Mouse (Mus musculus) hematopoietic stem cell, adult 5-6 weeks (primary cell): ENCODE results near the gene Gli2. TPM values are rescaled to one million over a fixed set of nuclear protein-coding genes. Genes with fewer than 3 reads are reported as not detected.

ENCODE experiments used
- ATAC-seq, 2 experiments: fragments of 125-278 bp in 1 of 2; replicated peaks in 1 of 2; 2 replicates each; pipeline ENCODE4 v1.8.0; 2016 to 2017; ENCODE audit warnings: inconsistent platforms in 2 of 2, mild to moderate bottlenecking in 2 of 2, moderate number of reproducible peaks in 2 of 2, low read depth in 1 of 2, moderate TSS enrichment in 1 of 2; ENCODE audit not compliant: low FRiP score in 2 of 2, poor library complexity in 2 of 2, severe bottlenecking in 2 of 2, insufficient read depth in 1 of 2, low TSS enrichment in 1 of 2
- total RNA-seq: library from RNA; stranded (forward); fragments of 172-1452, 232-1000 nt; gene quantifications from 2 replicates; pipeline ENCODE4 v1.2.3, GENCODE M21; 2017

Gli2 gene
- total RNA-seq, 1 experiment from 2014 or later = not detected

- no peak for ATAC-seq
Measured at GRCm38 (mm10) chr1:119054468-119054867, 1.0 kb upstream of the Gli2 start.

DNA sequence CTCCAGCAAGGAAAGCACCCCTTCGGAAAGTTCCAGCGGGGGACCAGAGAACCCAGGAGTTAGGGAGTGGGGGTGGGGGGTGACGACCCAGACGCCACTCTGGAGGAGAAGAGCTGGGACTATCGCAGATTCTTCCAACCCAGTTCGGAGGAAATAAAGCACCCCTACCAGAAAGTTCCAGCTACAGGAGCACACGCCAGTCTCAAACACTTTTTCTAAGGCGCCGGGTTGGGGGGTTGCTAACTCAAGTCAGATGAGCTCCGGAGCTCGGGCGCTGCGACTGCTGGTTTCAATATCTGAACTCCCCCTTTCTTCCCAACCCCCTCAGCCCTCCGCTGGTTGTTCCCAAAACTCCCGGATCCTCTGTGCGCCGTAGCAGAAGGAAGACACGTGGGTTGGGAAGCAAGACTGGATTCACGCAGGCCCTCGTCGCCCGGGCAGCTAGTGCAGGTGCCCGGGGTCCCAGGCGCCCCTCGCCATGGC, 494 bp upstream of the Gli2 start:
- no peak for ATAC-seq

DNA sequence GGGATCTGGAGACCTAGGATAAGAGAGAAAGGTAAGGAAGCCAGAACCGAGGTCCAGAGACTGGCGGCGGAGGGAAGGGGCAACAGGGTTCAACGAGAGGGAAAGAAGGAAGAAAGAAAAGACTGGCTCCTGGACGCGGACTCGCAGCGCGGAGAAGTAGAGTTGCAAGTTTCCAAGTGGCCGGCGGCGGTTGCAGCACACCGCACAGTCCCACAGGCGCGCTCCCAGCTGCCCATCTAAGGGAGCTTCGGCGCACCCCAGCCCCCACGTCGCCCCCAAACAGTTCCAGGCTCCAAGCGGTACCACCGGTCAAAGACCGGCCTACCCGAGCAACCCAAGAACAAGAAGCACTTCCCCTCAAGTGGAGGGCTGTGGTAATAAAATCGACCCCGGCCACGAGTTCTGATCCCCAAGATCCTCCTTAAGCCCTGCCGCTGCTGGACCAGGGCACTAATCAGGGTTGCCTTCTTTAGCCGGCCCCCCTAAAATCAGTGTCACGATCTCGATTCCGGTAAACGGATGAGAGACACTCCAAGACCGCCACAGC, 715 bp downstream of the Gli2 start:
- ATAC-seq = peak in 1 of 2 experiments; percentile 18; a peak in 1 of 4 replicates

DNA sequence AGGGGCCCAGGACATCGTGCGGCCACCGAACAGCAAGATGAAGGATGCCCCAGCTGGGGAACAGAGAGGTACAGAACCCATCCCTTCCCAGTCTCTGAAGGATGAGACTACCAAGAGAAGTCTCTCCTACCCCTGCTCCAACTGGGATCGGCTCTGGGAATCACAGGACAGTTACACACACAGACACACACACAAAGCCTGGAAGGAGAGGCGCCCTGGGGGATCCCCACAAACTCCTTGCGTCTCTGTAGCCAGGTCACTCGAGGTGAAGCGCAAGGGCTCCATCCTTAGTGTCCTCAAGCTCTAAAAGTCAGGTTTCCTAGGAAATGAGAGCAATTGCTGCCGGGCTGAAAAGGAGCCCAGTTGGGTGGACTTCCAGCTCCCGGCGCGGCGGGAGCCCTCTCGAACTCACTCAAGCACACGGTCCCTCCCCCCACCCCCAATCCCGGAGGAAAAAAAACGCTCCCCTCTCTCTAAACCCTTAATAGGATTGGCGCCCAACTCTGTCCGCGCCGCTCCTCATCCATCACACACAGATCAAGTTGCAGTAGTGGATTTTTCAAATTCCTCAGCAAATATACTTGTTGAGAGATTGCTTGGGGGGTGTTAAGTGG, 1.4 kb downstream of the Gli2 start:
- ATAC-seq = no peak

GRCm38 (mm10) chr1:119051192-119051937, 2.1 kb downstream of the Gli2 start:
- ATAC-seq = no peak

DNA sequence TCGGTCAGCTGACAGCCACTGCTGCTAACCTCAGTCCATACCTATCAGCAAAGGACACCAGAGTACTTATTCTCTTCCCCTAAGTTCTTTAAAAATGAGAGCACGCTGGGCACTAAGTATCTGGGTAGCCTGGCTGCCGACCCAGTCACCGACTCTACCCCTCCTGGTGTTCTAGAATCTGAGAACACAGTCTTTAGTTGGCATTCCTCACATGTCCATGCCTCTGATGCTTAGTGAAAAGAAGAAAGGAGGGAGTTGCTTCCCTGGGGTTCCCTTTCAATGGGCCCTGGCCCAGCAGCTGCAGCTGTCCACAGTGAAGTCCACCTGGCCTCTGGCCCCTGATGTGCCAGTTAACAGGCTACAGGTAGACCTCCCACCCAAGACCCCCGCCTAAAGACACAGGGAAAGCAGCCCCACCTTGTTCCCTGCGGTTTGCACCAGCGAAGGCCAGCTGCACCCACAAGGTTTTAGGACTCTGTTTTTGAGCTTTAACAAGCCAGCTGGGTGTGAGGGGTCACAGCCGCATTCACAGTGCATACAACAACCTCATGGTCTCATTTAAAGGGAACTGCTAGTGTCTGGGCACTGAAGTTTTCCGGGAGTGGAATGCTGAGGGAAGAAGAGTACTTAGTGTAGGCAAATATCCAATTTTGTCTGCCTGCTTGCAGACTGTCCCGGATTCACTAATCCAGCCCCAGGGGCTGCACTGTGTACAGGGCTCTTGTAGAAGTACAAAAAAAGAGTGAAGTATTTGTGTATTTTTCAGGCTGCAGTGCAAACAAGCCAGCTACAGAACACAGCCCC, 3.4 kb downstream of the Gli2 start:
- no peak for ATAC-seq

GRCm38 (mm10) chr1:119048988-119049387, 4.4 kb downstream of the Gli2 start:
- no peak for ATAC-seq

DNA sequence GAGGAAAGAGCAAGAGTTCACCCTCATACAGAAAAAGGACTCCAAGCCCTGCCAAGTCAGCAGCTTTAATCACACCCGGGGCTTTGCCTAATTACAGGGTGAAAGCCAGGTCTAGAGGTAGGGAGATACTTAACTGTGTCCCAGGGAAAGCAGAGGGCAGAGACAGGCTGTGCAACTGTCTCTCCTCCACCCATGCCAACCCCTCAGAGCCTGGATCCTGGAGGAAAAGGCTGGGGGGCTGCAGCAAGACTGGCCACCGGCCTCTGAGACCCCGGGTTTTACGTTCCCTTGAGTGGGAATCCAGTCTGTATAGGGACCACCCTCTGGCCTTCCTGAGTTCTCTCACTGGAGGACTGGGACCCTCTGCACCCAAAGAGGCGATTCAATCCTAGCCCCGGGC, 4.9 kb downstream of the Gli2 start:
- ATAC-seq = no peak

GRCm38 (mm10) chr1:119047462-119048371, 5.7 kb downstream of the Gli2 start:
- ATAC-seq = peak; percentile 17 to 19; a peak in 1 of 4 replicates

GRCm38 (mm10) chr1:119038436-119038835, 15.0 kb downstream of the Gli2 start:
- ATAC-seq = no peak

DNA sequence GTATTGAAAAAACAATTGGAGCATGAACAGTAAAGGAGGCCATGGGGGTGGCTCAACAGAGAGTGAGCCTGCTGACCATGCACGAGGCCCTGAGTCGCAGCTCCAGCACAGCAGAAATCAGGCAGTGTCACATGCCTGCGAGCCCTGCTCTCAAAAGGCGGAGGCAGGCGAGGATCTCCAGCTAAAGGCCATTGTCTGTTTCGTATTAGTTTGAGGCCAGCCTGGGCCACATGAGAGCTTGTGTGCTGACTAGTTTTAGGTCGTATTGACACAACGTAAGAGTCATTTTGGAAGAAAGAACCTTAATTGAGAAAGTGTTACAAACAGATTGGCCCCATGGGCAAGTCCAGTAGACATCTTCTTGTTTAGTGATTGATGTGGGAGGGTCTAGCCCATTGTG, 17.5 kb downstream of the Gli2 start:
- no peak for ATAC-seq

- ATAC-seq = no peak
Measured at GRCm38 (mm10) chr1:119035301-119035700, 18.1 kb downstream of the Gli2 start.

DNA sequence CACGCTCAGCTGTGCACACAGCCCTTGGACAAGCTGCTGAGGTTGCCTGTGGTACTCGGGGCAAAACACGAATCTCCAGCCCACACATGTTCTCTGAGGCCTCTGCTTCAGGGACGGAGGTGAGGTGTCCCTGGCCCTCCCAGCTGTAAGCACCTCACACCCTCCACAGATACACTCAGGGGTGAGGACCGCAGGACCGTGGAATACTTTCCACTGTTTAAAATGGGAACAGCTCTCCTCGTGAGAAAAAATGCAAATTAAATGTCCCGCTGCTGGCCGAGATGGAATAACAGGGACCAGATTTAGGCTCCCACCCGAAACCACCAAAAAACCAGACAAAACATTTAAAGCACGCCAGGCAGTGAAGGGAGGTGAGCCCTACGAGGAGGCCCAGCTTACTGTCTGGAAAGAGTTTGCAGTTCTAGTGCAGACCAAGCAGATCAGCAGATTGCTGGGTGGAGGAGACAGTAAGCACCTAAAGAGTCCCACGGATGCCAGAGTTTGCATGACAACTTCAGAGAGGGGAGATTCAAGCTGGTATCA, 19.2 kb downstream of the Gli2 start:
- ATAC-seq = no peak

DNA sequence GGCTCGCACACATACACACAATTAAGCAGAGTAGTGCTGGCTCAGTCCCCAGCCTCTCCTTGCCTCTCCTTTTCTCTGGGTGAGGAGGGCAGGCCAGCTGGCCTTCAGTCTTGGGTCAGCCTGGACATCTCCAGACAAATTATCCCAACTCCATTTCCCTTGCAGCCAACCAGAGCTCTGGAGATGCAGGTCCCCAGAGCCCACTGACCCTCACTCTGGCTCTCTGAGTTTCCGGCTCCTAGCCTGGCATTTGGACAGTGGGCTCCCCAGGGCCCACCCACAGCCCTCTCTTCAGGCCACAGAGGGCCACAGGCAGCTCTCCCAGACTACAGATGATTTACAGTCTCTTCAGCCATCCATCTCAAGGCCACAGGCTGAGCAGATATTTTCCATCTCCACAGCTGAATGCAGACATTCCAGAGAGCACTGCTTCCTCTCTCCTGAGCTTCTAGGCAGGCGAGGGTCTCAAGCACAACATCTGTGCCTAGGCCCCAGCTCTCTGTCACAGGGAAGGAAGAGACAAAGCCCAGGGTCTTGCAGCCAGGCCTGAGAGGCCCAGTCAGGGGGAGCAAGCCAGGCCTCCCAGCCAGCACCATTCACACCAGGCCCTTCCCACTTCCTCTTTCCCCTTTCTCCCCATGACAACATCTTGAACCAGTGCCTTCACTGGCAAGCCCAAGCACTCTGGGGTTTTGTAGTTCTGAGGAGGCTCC, 19.8 kb downstream of the Gli2 start:
- peak; percentile 87 to 93 for ATAC-seq

DNA sequence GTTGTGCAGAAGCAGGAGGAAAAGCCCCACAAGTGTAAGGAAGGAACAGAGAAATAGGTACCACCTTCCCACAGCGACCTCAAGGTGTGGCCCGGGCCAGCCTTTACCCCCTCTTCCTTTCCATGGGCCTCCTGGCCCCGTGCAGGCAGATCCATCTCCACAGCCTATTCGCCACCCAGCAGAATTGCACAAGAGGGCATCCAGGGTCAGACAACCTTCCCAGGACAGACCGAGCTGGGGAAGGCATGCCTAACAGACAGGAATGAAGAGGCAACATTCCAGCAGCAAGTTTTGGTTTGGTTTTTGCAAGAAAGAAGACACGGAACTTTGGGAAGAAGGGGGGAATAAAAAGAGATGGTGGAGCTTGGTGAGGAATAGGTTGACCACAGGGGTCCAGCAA, 22.2 kb downstream of the Gli2 start:
- ATAC-seq = no peak

- no peak for ATAC-seq
Measured at GRCm38 (mm10) chr1:119025647-119026358, 27.6 kb downstream of the Gli2 start.
